Mouse (Mus musculus): ENCODE measurements around the gene Kif24.

The Kif24 gene

DNA sequence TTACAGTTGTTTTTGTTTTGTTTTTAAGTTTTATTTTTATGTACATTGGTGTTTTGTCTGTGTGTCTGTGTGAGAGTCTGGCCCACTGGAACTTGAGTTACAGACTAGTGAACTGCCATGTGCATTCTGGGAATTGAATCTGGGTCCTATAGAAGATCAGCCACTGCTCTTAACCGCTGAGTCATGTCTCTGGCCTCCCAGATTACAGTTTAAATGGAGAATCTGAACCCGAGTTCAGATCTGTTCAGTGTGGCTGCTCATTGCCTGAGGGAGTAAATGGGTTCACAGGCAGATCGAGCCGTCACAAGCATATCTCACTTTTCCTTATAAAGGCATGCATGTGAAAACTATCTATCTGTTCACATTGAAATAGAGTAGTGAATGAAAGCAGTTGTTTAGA lies 111.9 kb downstream of the Kif24 start:
- DNase-seq (ENCODE audit: extremely low read depth, low read depth, low spot score): no peak

DNA sequence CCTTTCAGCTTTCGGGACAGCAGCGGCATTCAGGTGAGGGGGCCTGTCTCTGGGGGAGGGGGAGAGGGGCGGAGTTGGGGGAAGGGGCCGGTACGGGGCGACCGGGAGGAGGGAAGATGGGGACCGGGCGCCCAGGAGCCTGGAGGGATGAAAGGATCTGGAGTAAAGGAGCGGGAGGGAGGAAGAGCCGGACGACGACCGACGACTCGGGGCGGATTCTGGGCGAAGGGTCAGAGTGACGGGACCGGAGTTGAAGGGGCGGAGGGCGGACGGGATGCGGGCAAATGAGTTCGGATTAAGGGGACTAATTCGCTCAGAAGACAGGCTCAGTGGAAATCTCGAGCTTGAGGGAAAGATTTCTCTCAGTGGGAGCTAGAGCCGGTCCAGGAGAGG lies 115.5 kb downstream of the Kif24 start:
- no peak for DNase-seq (ENCODE audit: extremely low read depth, low read depth, low spot score)

GRCm38 (mm10) chr4:41348584-41349198 lies 116.0 kb downstream of the Kif24 start, which contains the start of gene Ubap1:
TSS of gene Ubap1 (plus strand) at chr4:41348996.
- DNase-seq (ENCODE audit: extremely low read depth, low read depth, low spot score): peak; percentile 88

DNA sequence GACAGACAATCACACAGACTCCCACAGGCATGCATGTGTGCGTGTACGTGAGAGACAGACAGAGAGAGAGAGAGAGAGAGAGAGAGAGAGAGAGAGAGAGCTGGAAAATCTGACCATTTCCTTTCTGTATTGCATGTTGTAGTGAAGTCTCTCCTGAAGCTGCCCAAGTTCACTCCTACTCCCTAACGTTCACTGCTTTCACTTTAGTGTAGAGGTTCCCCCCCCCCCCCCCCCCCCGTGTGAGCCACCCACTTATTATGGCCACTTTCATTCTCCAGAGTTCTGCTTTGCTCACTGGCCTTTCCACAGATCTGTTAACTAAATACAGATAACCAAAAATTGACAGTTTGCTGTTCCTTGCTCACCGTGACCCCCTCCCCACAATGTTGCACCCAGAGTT lies 116.8 kb downstream of the Kif24 start:
- DNase-seq (ENCODE audit: extremely low read depth, low read depth, low spot score): no peak

DNA sequence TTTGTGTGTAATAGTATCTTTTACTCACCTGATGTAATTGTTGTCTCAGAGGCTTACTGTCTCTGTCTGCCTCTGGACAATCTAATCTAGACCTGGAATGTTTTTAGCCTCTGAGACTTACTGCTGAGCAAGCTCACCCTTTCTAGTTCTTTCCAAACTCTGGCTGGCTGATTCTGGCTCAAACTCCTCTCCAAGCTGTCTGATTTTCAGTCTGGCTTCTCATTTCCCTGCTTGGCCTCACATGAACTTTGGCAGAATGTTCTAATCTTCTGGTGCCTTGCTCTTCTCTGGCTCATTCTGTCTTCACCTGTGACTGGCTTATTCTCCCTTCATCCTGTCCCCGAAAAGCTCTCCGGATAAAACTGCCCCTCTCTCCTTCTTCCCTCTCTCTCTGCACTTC lies 118.7 kb downstream of the Kif24 start:
- no peak for DNase-seq (ENCODE audit: extremely low read depth, low read depth, low spot score)

- DNase-seq (ENCODE audit: extremely low read depth, low read depth, low spot score): no peak
Measured at GRCm38 (mm10) chr4:41340912-41341550, 123.7 kb downstream of the Kif24 start.

Measured in fat pad, adult 2 months (tissue).